Mouse (Mus musculus): ENCODE results near the gene Bicdl2. TPM values are rescaled to one million over a fixed set of nuclear protein-coding genes. Genes with fewer than 3 reads are reported as not detected.
A peak's percentile ranks its signal among the peaks of the same experiment; 100 is the strongest.

Gene Bicdl2
- total RNA-seq (2021), result not detected

GRCm38 (mm10) chr17:23660117-23660875 is at the start of gene Bicdl2:
Gene Bicdl2, plus strand, starts transcription at chr17:23660506.
- DNase-seq (ENCODE audit: extremely low spot score in 1 of 2, low spot score in 2 of 2), result peak in 1 of 2 experiments; percentile 54
- intact Hi-C loops (cut with DNase I), result no loop called here

GRCm38 (mm10) chr17:23617087-23617486 is 43.2 kb upstream of the Bicdl2 start:
- intact Hi-C loops (cut with DNase I), result no loop called here
- DNase-seq (ENCODE audit: extremely low spot score in 1 of 2, low spot score in 2 of 2), result no peak

GRCm38 (mm10) chr17:23620351-23620750 is 40.0 kb upstream of the Bicdl2 start:
- intact Hi-C loops (cut with DNase I), result no loop called here
- no peak for DNase-seq (ENCODE audit: extremely low spot score in 1 of 2, low spot score in 2 of 2)

GRCm38 (mm10) chr17:23627813-23628212 is 32.5 kb upstream of the Bicdl2 start:
- intact Hi-C loops (cut with DNase I), result no loop called here

GRCm38 (mm10) chr17:23630195-23631020 is 29.9 kb upstream of the Bicdl2 start:
- peak; percentile 66 to 85 for DNase-seq (ENCODE audit: extremely low spot score in 1 of 2, low spot score in 2 of 2)
- intact Hi-C loops (cut with DNase I), result no loop called here

More at GRCm38 (mm10) chr17:23627813-23628212, 32.5 kb upstream of the Bicdl2 start:
- DNase-seq (ENCODE audit: extremely low spot score in 1 of 2, low spot score in 2 of 2), result no peak

- DNase-seq (ENCODE audit: extremely low spot score in 1 of 2, low spot score in 2 of 2), result no peak
- intact Hi-C loops (cut with DNase I), result no loop called here
Observed at GRCm38 (mm10) chr17:23631241-23631640, 29.1 kb upstream of the Bicdl2 start.

- peak in 1 of 2 experiments; percentile 80 for DNase-seq (ENCODE audit: extremely low spot score in 1 of 2, low spot score in 2 of 2)
- intact Hi-C loops (cut with DNase I), result no loop called here
Observed at GRCm38 (mm10) chr17:23644613-23645495, 15.5 kb upstream of the Bicdl2 start, which contains the start of gene Mmp25. Gene Mmp25, minus strand, starts transcription at chr17:23645277.

- no peak for DNase-seq (ENCODE audit: extremely low spot score in 1 of 2, low spot score in 2 of 2)
- intact Hi-C loops (cut with DNase I), result no loop called here
Observed at GRCm38 (mm10) chr17:23645894-23646293, 14.4 kb upstream of the Bicdl2 start.

GRCm38 (mm10) chr17:23651363-23651762 is 8.9 kb upstream of the Bicdl2 start:
- no peak for DNase-seq (ENCODE audit: extremely low spot score in 1 of 2, low spot score in 2 of 2)
- intact Hi-C loops (cut with DNase I), result no loop called here

GRCm38 (mm10) chr17:23653324-23653723 is 7.0 kb upstream of the Bicdl2 start:
- intact Hi-C loops (cut with DNase I), result no loop called here
- DNase-seq (ENCODE audit: extremely low spot score in 1 of 2, low spot score in 2 of 2), result no peak

GRCm38 (mm10) chr17:23654001-23654400 is 6.3 kb upstream of the Bicdl2 start:
- intact Hi-C loops (cut with DNase I), result no loop called here

GRCm38 (mm10) chr17:23654410-23654809 is 5.9 kb upstream of the Bicdl2 start:
- intact Hi-C loops (cut with DNase I), result no loop called here
- DNase-seq (ENCODE audit: extremely low spot score in 1 of 2, low spot score in 2 of 2), result no peak

More at GRCm38 (mm10) chr17:23654001-23654400, 6.3 kb upstream of the Bicdl2 start:
- no peak for DNase-seq (ENCODE audit: extremely low spot score in 1 of 2, low spot score in 2 of 2)

GRCm38 (mm10) chr17:23658450-23658849 is 1.9 kb upstream of the Bicdl2 start:
- intact Hi-C loops (cut with DNase I), result no loop called here
- no peak for DNase-seq (ENCODE audit: extremely low spot score in 1 of 2, low spot score in 2 of 2)

GRCm38 (mm10) chr17:23660876-23661200 is 532 bp downstream of the Bicdl2 start:
- intact Hi-C loops (cut with DNase I), result no loop called here
- peak in 1 of 2 experiments; percentile 20 for DNase-seq (ENCODE audit: extremely low spot score in 1 of 2, low spot score in 2 of 2)

GRCm38 (mm10) chr17:23661526-23661925 is 1.2 kb downstream of the Bicdl2 start:
- DNase-seq (ENCODE audit: extremely low spot score in 1 of 2, low spot score in 2 of 2), result peak in 1 of 2 experiments; percentile 42
- intact Hi-C loops (cut with DNase I), result no loop called here

- DNase-seq (ENCODE audit: extremely low spot score in 1 of 2, low spot score in 2 of 2), result peak in 1 of 2 experiments; percentile 23
- intact Hi-C loops (cut with DNase I), result no loop called here
Observed at GRCm38 (mm10) chr17:23664556-23665021, 4.3 kb downstream of the Bicdl2 start.

GRCm38 (mm10) chr17:23665511-23665910 is 5.2 kb downstream of the Bicdl2 start:
- intact Hi-C loops (cut with DNase I), result no loop called here
- peak in 1 of 2 experiments; percentile 37 for DNase-seq (ENCODE audit: extremely low spot score in 1 of 2, low spot score in 2 of 2)

- DNase-seq (ENCODE audit: extremely low spot score in 1 of 2, low spot score in 2 of 2), result no peak
- intact Hi-C loops (cut with DNase I), result no loop called here
Observed at GRCm38 (mm10) chr17:23670516-23671074, 10.3 kb downstream of the Bicdl2 start.

Measured in left cerebral cortex, postnatal 10 days (tissue).